Mouse (Mus musculus) cortical plate, adult 2 months (tissue): ENCODE results near the gene Ccdc162.

ENCODE experiments used
- CTCF ChIP-seq: fragments of 200-500 bp; IDR thresholded peaks from 2 replicates; pipeline ENCODE4 v1.5.1; 2011; ENCODE audit warnings: mild to moderate bottlenecking, control low read depth, low read length; ENCODE audit not compliant: insufficient read depth; ENCODE audit errors: extremely low read depth
- POLR2A ChIP-seq: fragments of 200-500 bp; IDR thresholded peaks from 2 replicates; pipeline ENCODE4 v1.6.1; 2011; ENCODE audit warnings: mild to moderate bottlenecking, low read length, control low read depth; ENCODE audit not compliant: insufficient read depth; ENCODE audit errors: extremely low read depth

DNA sequence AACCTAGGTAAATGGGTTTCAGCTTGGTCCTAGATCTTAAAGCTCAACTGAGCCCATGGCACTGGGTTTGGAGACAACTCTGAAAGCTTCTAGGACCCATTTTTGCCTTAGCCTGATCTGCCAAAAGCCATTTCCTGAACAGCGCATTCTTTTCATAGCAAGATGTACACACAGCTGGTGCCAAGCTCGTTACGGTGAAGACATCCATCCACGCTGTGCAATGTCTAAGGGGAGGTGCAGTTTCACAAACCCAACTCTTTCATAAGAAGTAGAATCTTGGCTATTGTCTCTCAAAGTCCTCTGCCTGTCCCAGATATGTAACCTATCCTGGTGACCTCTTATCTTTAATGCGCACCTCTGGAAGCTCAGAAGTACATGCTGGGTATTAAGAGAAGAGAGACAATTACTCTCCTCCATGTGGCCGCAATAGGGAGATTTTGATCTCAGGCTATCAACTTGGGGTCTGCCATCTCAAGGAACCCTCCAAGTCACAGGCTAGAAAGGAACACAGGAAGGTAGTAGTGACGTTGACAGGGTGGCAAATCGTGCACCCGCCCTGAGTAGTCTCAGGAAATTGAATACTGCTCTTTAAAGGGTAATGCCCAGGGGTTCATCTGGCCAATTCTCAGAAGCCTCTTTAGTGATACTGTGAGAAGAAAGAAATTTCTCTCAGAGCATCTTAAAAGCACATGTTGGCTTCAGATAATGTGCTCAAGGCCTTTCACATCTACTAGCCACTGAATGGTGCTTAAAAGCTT, 81.0 kb downstream of the Ccdc162 start:
- TF ChIP-seq CTCF (no peak), POLR2A (no peak)
